Mouse (Mus musculus): ENCODE measurements around the gene Spert. TPM values are rescaled to one million over a fixed set of nuclear protein-coding genes. Genes with fewer than 3 reads are reported as not detected.

The Spert gene
- polyA plus RNA-seq, 1 experiment = 0.05 TPM

GRCm38 (mm10) chr14:75539205-75539604 is 53.7 kb downstream of the Spert start:
- no peaks in the 10 kb centered on the region for H3K9me3 ChIP-seq (ENCODE audit: control insufficient read depth, low read length)
- no peaks in the 10 kb centered on the region for H3K27me3 ChIP-seq (ENCODE audit: control insufficient read depth)
- no peak overlapping the region for H3K4me3 ChIP-seq (replicated peaks)
- H3K36me3 ChIP-seq (ENCODE audit: control insufficient read depth) = no peaks in the 10 kb centered on the region
- peaks cover 16% of the 10 kb centered on the region for H3K4me1 ChIP-seq (ENCODE audit: control insufficient read depth)
- no peak for TF ChIP-seq TAL1 (IDR thresholded peaks at IDR 0.05; ENCODE audit: low read length)
- no peak for TF ChIP-seq GATA1 (IDR thresholded peaks at IDR 0.05; ENCODE audit: low read length)

Other genes starting within 250 kb of the Spert start
- 0.01 and 0.02 TPM in 2 replicates for gene Siah3, start 137.1 kb downstream of the Spert start, polyA plus RNA-seq (2012)
- gene Erich6b, start 49.1 kb upstream of the Spert start, polyA plus RNA-seq (2012) = not detected in 2 replicates
- gene Cog3, start 161.4 kb upstream of the Spert start, polyA plus RNA-seq (2012) = 0.18 and 0.23 TPM in 2 replicates
- 0.73 and 0.87 TPM in 2 replicates for gene Slc25a30, start 193.9 kb upstream of the Spert start, polyA plus RNA-seq (2012)

Data from erythroblast, embryonic 14.5 days (primary cell).